Mouse (Mus musculus): ENCODE measurements around the gene Fry. TPM values are rescaled to one million over a fixed set of nuclear protein-coding genes. Genes with fewer than 3 reads are reported as not detected.

The Fry gene
- polyA plus RNA-seq, 1 experiment: not detected

DNA sequence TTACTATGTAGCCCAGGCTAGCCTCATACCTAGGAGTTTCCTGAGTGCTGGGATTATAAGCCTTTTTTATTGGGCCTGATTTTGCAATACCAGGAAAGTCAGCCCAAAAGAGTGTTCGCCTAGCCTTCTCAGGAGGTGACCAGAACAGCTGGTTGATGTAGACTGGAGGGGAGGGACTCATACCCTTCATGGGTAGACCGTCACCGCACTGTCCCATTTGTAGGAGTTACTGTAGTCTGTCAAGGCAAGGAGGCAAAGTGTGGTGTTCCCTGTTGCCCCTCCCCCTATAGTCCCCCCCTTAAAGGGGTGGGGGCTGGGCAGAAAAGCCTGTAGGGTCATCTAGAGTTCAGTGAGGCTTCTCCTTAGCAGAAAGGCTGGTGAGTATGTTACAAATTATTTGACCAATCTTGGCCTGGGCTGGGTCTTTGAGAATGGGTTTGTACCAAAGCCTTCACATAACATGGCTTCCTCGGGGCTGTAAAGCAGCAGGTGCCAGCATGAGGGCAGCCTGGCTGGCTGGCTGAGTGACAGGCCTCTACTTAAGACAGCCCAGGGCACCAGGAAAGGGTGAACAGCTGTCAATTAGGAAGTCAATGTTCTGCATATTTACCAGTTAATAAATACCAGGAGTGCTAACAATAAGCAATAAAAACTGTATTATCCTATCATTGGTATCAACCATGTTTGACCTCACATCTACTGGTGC lies 172.2 kb downstream of the Fry start:
- TF ChIP-seq GATA1 (IDR thresholded peaks at IDR 0.05; ENCODE audit: low read length): no peak

DNA sequence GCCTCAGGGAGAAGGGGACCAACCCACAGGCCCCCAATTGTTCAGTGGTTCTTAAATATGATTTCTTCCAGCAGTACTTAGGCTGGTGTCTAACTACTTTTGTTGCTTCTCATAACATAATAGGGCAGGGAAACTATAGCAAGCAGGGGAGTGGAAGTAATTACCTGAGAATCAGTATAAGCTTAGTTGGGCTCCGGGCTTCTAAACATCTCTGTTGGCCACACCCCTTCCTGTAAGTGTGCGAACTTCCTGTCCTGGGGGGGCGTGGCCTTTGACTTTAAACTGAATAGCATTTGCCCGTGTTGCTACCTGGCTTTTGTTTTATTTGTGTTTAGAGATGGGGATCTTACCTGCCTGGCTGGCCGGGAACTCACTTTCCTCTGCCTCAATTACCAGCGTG lies 172.8 kb downstream of the Fry start:
- no peak for TF ChIP-seq GATA1 (IDR thresholded peaks at IDR 0.05; ENCODE audit: low read length)

DNA sequence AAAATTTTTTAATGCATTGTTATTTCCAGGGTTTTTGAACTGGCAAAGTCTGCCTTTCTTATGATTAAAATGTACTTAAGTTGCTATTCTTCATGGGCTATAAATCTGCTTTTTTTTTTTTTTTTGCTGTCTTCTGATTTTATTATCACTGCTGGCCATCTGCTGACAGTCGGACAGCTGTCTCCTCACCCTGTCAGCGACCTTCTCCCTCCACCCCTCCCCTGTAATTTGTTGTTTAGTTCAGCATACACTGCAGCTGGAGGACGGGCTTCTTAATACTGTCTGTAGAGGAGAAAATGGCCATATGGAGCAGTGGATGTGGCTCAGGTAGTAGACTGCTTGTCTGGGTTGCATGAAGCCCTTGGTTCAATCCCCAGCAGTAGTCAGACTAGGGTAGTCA lies 173.7 kb downstream of the Fry start:
- no peak for TF ChIP-seq GATA1 (IDR thresholded peaks at IDR 0.05; ENCODE audit: low read length)

DNA sequence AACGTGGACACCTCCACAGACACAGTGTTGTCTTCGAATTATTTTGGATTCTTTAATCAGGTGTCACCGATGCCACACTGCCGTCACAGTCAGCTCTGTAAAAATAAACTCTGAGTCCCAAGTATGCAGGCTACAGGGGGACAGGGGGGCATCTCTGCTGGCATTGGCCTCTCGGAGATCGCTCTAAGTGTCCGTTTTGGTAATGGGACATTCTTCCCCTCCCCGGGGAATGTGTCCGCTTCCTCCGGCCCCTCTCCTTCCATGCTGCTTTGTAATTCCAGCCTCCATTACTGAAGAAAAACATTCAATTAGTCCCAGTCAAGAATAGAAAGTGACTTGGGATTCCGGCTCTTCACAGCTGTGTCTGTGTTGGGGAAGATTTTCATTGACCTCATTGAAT lies 175.9 kb downstream of the Fry start:
- TF ChIP-seq GATA1 (IDR thresholded peaks at IDR 0.05; ENCODE audit: low read length): no peak

DNA sequence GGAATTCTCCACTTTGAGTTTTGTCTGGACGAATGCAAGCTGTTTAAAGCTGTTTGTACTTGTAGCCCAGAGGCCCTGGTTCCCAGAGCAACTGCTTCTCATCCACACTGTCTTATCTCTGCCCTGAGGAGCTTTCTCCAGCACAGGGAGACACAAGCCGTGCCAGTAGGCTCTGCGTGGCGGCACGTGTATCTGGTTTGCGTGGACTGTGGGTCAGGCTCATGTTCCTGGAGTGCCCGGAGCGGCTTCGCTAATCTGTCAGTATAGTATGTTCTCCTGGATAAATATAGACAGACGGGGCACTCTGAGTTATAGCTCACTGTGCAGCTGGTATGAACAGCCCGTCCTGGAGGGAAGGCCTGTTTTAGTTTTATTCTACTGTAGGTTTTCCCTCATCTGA lies 176.7 kb downstream of the Fry start:
- TF ChIP-seq GATA1 (IDR thresholded peaks at IDR 0.05; ENCODE audit: low read length): no peak

DNA sequence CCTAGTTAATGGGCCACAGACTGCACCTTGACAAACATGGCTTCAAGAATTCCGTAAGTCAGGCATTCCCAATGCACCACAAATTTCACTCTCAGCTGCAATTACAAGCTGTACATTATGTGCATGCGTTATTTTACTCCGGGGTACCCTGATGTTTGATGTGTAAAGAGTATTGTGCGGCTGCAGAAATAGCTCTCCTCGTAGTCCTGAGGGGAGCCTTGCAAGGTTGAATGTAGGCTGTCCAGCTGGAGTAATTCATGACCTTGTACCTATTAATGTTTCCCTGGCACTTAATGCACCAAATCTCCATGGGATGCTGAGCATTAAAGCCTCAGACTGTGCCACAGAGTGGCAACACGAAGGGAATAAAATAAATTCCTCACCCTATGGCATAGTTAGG lies 180.5 kb downstream of the Fry start:
- no peak for TF ChIP-seq GATA1 (IDR thresholded peaks at IDR 0.05; ENCODE audit: low read length)

DNA sequence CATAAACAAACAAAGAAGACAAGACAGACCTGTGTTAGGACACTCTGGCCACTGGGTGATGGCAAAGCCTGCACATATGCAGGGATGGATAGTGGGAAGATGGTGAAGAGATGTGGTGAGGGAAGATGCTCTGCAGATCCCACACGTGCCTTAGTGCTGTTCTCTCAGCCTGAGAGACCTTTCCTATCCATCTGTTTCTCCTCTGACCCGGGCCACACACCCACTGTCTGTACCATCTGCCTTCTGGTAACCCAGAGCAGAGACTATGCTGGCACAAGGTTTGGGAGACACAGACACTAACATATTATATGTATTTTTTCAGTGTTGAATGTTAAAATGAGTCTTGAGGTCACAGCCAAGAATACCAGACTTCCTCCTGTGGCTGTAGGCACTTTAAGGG lies 183.7 kb downstream of the Fry start:
- TF ChIP-seq GATA1 (IDR thresholded peaks at IDR 0.05; ENCODE audit: low read length): no peak

DNA sequence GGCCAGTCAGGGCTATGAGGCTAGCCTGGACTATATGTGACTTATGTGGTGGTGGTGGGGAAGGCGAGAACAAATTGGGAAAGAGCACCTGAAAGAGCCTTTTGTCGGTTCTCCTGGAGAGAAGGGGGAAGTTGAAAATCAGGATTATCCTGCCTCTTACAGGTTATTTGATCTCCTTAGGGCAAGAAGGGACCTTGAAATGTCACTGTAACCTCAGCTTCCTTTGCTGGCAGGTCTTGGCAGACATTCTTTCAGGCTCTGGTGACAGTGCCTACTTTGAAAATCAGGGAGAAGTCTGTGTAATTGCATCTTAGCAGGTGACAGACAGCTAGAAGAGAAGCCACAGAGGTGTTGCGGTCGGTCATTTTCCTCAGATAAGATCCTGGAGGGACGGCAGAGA lies 184.6 kb downstream of the Fry start:
- no peak for TF ChIP-seq GATA1 (IDR thresholded peaks at IDR 0.05; ENCODE audit: low read length)

DNA sequence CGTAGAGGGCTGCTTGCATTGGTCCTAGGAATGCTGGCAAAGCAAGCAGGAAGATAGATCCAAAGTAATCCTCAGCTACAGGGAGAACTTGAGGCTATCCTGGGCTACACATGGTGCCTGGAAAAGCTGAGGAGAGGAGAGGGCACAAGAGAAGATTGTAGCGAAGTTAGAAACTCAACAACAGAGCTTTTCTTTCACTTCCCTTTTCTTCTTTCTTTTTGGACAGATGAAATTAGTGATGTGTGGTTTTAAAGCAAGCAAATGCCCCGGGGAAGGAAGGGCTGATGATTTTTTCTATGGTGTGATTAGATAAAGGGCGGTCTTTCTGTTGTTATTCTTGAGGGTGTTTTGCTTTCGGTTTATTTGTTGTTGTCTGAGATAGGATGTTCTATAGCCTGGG lies 188.1 kb downstream of the Fry start:
- TF ChIP-seq GATA1 (IDR thresholded peaks at IDR 0.05; ENCODE audit: low read length): no peak

DNA sequence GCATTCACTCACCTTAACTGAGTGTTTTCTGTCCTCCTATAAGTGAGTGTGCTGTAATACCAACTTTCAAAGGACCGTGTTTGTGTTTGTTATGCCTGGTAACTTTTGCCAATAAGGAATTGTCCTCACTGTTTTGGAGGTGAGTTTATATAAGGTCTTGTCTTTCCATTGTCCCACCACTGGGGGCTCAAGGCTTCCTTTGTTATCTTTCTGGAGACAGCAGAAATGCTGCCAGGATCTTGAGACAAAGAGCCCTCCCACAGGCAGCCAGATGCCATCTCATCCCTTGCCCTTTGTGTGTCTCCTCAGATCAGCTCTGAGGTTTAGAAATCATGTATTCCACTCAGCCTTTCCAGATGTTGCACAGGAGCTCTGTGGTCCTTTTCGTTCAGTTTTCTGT lies 194.8 kb downstream of the Fry start:
- TF ChIP-seq GATA1 (IDR thresholded peaks at IDR 0.05; ENCODE audit: low read length): no peak

DNA sequence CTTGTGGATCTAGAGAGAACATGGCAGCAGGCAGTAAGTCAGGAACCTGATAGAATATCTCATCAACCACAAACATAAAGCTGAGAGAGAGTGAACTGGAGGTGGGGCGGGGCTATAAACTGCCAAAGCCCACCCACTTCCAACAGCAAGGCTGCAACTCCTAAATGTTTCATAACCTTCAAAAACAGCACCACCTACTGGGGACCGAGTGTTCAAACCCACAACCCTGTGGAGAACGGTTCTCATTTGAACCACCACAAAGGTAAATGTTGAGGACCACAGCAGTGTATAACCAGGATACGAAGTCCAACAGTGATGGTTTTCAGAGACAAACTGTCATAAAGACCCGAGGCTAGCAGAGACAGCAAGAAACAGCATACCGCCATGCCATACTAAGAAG lies 196.1 kb downstream of the Fry start:
- TF ChIP-seq GATA1 (IDR thresholded peaks at IDR 0.05; ENCODE audit: low read length): no peak

DNA sequence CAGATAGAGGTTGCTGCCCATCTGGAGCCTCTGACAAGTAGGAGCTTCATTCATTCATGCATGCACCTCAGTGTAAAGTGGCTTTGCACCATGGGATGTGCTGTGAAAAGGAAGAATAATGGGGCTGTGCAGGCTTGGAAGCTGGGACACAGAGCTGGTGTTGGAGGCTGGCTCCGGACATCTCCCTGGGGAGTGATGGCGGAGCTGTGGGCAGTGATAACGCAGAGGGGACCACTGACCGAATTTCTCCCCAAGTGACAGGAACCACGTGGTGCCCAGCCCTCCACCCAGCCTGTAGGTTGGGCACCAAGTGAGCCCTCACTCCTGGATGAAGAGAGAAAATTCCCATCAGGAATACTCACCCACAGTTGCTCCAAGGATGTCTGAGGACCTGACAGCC lies 207.0 kb downstream of the Fry start:
- no peak for TF ChIP-seq GATA1 (IDR thresholded peaks at IDR 0.05; ENCODE audit: low read length)

DNA sequence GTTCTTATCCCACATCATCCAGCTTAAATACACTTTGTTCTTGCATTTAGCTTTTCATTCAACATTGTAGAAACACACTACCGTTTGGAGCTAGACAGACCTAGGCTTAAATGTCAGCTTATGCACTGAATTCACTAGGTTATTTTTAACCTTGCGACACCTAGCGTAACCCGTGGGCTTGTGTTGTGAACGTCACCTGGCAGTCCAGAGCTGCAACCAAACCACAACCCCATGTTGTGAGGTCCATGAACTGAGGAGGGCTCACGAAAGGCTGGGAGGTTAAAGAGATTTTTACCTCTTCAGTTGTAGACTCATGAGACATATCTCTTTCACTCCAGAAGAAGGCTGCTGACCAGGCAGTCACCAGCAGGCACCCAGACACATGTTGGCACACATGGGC lies 210.2 kb downstream of the Fry start:
- no peak for TF ChIP-seq GATA1 (IDR thresholded peaks at IDR 0.05; ENCODE audit: low read length)

DNA sequence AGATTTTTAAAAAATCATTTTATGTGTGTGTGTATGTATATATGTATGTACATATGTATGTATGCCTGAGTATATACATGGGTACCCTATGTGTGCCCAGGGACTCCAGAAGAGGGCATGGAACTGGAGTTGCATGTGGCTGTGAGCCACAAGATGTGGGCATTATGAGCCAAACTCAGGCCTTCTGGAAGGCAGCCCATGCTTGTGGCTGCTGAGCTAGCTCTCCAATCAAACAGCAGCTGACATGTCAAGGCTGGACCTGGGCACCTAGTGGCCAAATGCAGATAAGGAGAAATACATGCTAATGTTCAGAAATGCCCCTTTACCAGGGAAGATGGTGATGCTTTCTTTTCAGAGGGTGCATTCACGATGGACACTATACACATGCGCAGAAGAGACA lies 213.4 kb downstream of the Fry start:
- no peak for TF ChIP-seq GATA1 (IDR thresholded peaks at IDR 0.05; ENCODE audit: low read length)

DNA sequence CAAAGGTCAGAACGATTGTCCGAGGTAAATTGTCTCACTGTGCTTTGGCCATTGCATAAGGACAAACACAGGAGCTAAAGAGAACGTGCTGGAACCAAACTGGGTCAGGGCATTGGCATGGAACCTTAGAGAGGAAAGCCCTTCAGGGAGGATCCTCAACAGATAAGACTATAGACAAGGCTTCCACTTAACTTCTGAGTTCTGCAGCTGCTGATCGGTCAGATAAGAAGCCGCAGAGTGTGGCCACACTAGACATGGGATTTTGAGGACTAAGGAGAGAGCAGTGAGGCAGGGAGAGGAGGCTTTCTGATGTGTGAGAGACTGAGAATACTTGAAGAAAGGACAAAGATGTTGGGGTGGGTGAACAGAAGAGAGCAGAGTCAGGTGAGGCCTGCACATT lies 214.4 kb downstream of the Fry start:
- TF ChIP-seq GATA1 (IDR thresholded peaks at IDR 0.05; ENCODE audit: low read length): no peak

DNA sequence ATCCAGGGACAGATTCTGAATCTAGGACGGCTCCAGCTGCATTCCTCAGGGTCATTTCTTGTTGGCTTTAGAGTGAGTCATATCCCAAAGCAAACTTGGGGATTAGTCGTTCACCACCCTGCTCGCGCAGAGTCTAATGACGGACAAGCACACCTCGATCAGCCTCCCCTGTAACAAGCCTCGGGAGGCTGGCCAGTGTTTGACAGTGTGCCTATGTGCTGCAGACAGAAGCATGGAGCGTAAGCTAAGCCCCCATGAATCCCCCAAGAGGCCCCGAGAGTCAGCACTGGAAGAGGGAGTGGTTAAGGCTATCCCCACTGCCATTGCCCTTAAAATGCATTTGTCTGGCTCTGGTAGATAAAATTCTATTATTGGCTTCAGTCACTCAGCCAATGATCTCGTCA lies 214.9 kb downstream of the Fry start:
- no peak for TF ChIP-seq GATA1 (IDR thresholded peaks at IDR 0.05; ENCODE audit: low read length)

DNA sequence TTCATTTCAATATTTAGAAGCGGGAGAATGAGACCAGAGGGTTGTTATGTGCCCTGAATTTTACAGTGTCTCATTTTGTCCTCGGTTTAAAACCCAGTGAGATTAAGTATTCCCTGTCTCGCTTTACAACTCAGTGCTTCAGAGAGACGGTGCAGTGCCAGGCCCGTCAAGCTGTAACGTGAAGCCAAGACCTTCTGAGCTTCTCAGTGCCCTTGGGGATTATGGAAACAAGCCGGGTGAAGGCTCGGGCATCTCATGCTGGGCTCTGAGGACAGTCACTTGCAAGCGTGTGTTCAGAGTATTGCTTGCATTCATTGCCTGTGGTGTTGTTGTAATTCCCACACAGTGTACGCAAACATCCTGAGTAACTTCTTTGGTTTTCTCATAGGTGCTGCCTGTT lies 218.0 kb downstream of the Fry start:
- no peak for TF ChIP-seq GATA1 (IDR thresholded peaks at IDR 0.05; ENCODE audit: low read length)

DNA sequence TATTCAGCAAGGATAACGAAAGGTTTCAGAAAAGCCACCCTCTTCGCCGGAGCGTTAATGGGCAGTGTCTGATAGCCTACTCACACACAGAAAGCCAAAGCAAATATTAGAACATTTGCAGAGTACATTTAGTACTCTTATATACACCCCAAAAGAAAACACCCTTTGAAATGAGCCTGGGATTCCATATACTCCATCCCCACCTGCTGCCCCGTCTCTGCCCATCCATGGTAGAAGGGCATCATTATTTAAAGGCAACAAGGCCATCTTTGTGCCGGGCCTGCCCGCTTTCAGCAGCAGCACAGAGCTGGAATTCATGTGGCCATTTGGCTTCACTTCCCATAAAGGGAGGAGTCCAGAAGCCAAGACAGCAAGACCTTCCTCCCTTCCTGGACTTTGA lies 219.3 kb downstream of the Fry start:
- TF ChIP-seq GATA1 (IDR thresholded peaks at IDR 0.05; ENCODE audit: low read length): no peak

Measured in G1E-ER4 (cell line).